Mouse (Mus musculus) limb, embryonic 13.5 days (tissue): Measurements from ENCODE around the gene Tgfb3. TPM values are rescaled to one million over a fixed set of nuclear protein-coding genes. Genes with fewer than 3 reads are reported as not detected.

ENCODE experiments used
- polyA plus RNA-seq: library from polyadenylated mRNA; unstranded; fragments of >200 nt; fragmentation: Nextera tagmentation; extraction: Ambion mirVana; gene quantifications from 2 replicates; pipeline ENCODE4 v1.2.1, GENCODE M21; 2015

Gene Tgfb3
- polyA plus RNA-seq, 1 experiment from 2014 or later, result 73.3 TPM

Other genes with a start within 250 kb of the Tgfb3 start
- 81.3 and 86.7 TPM in 2 replicates for gene Ift43, start 3.5 kb upstream of the Tgfb3 start, polyA plus RNA-seq
- 20.0 and 20.3 TPM in 2 replicates for gene Gpatch2l, start 162.8 kb upstream of the Tgfb3 start, polyA plus RNA-seq